Mouse (Mus musculus): ENCODE measurements around the gene Pigq.

The Pigq gene

DNA sequence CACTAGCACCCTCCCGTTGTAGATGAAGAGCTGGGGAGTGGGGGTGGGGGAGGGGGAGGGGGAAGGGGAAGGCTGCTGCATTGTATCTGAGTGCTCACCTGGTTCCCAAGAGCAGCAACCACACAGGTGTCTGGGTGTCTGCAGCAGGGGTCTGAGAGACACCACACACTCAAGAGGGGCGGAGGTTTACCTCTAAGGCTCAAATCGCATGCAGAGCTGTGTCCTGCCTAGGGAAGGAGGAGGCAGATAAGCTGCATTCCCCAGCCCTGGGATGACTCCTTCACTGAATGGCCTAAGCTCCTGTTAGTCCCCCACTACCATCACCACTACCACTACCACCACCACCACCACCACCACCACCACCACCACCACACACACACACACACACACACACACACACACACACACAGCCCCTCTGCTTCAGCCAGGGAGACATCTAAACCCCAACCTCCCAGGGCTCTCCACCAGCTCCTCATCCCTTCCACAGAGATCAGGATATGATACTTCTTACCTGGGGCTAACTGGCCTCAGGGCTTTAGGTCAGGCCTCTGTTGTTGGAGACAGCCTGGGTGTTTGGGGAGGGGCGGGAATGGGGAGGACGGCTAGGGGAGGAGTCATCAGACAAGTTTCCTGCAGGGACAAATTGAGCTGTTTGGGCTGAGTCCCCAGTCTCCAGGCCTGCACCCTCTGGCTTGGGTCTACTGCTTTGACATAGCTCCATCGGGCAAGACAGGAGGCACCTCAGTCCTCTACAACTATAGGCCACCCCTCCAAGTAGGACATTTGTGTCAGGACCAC lies at the start of gene Pigq, which contains the start of gene Nhlrc4:
Gene Pigq (minus strand): TSS at position 571 of the 798 bp plus-strand sequence.
Gene Nhlrc4 (minus strand): TSS at position 596 of the 798 bp plus-strand sequence.
- no peak for DNase-seq (ENCODE audit: low read depth, low spot score)

DNA sequence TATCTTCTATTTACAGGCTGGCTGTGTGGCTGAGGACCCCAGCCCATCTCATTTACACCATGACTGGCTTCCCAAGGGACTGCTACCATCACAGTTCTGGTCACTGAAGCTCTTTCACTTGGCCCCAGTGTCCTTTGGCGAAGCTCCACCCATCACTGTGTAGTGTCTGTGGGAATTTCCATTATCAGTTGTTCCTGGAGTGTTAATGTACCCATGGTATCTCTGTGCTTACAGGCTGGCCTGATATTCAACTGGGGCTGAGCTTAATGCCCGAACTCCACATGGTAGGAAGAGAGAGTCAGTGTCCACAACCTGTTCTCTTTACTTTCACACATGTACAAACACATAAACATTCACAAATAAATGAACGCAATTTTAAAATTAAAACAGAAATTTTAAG lies 48.8 kb upstream of the Pigq start:
- no peak for DNase-seq (ENCODE audit: low read depth, low spot score)

DNA sequence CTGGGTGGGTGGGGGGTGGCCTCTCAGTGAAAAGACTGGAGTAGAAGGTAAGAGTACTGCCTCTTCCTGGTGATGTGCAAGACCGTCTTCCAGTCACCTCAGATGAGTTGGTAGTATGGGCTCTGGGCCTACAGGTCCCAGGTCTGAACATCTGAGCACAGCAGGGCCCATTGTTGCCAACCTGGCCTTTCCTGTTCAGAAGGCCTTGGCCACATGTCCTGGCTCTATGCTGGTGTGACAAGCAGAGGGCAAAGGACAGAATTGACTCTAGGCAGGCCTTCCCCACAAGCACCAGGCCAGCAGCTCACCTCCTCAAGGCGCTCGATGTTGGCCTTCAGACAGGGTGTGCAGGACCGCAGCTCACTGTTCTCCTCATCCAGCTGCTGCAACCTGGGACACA lies 47.5 kb upstream of the Pigq start:
- DNase-seq (ENCODE audit: low read depth, low spot score) = no peak

DNA sequence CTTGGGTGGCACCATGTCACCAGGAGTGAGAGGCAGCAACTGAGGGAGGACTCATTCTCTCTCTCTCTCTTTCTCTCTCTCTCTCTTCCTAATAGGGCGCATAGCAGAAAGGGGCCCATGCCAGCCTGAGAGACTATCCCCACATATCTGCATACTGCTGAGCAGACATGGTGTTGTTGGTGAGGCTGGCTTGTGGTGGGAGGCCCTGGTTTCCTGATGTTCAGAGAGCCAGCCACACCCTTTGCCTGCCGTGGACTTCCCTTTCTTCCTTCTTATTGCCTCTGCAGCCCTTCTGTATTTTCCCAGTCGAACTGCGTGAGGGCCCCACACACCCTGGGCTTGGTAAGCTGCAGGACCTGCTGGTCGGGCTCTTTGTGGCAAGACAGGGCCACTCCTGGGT lies 45.6 kb upstream of the Pigq start:
- no peak for DNase-seq (ENCODE audit: low read depth, low spot score)

DNA sequence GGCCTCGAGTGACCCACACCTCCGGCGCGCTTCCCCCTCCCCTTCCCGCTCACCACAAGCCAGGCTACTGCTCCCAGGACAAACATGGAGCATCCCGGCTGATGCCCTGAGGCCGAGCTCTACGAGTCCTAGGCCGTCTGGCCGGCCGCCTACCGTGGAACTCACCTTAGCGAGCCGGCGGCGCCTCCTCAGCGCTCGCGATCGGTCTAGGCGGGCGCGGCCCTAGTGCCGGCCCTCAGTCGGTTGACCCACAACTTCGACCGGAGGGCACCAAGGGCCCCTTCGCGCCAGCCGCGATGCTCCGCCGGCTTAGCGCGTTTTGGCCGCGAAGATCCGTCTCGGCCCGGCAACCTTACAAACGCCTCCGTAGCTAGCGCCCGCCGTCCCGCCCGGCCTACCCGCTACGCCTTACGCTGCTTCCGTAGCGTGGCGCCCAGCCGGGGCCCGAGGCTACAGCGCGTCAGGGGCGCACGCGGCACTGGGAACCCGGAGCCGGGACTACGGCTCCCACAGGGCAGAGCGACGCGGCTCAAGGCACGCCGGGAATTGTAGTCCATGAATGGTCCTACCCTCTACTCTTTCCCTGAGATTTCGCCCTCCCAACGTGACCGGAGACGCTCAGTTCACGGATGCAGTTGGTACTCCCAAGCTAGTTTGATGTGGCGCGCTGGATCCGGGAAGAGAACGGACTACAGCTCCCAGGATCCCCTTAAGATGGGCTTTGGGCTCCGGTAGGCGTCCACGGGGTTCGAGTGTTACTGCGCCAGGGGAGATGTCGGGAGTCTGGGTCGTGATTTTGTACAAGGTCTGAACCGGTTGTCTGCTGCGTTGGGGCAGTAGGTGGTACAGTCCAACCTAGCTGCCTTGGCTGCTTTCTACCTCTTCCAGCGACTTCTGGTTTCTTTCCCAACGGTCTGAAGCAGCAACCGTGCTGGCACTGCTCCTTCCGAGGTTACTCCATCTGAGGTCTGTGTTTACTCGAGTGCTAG lies 40.9 kb upstream of the Pigq start, which contains the start of gene Capn15:
Gene Capn15 (minus strand): TSS at position 491 of the 989 bp plus-strand sequence.
- peak; percentile 94 for DNase-seq (ENCODE audit: low read depth, low spot score)

DNA sequence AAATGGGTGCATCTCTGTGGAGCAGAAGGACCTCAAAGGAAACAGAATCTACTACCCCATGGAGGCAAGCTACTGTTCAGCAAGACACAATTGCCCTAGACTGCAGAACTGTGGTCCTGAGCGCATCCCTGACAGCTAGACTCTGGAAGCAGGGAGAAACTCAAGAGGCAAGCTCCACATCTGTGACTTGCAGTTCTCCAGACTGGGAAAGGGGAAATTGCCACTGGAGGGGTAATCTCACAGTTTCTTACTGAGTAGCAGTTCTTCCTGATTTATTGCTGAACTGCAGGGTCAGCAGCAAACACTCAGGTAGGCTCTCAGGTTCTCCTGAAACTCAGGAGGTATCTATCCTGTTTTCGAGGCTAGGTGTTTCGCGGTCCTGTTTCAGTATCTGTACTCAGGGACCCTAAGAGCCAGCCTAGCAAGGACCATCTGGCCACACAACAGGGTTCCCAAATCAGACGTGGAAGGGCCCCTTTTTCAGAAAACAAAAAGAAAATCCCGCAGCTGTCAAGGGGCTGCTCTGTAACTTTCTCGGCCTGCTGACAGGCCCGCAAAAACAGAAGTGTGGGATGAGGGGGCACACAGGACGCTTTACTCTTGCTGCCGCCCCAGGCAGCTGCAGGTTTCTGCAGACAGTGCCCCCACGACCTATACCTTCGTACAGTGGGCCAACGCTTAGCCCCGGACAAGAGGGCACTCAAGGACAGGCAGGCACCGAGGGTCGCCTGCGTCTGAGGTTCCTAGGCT lies 40.0 kb upstream of the Pigq start:
- no peak for DNase-seq (ENCODE audit: low read depth, low spot score)

DNA sequence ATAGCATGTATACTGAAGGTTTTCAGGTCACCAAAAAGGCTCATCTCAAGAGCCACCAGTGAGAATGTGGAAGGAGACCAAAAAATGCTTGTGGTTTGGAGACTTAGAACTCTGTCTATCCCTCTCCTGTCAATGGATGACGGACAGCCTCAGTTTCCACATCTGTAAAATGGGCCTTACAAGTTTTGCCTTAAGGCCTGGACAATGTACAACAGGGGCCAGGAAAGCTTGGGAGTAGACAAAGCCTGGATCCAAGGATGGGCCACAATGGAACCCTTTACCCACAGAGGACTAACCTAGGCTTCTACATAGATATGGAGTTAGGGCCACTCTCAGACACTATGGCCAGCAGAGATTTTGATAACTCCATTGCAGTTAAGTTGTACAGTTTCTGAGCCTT lies 39.3 kb upstream of the Pigq start:
- DNase-seq (ENCODE audit: low read depth, low spot score) = no peak

DNA sequence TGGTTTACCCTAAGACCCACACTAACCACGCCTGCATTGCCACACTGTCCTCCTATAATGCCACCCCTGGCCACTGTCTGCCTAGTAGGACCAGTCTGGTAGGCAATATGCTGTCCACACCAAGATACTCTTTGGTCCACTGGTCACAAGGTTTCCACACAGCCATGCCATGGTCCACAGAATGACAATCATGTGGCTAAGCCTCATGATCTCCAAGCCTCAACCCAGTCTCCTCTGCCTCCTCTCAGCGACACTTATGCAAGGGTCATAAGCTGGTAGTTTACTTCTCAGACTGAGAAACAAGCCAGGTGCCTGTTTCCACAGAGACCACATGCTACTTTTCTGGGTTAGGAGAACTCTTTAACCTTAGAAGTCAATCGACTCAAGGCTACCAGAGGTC lies 38.2 kb upstream of the Pigq start:
- no peak for DNase-seq (ENCODE audit: low read depth, low spot score)

DNA sequence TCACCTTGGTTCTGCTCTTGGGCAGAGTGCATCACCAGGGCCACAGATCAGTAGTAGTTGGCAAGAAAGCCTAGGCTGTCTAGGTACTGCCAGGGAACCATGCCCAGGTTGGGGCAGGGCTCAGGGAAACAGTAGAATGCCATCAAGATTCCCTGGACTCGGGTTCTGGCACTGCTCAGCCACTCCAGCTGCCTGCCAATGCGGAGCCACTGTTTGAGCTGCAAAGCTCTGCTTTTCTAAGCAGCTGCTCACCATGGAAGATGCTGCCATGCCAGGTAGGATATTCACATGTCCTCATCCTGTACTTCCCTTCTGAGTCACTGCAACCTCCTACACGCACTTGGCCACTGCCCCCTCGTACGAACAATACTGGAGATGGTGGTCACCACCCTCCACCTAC lies 36.1 kb upstream of the Pigq start:
- DNase-seq (ENCODE audit: low read depth, low spot score) = no peak

DNA sequence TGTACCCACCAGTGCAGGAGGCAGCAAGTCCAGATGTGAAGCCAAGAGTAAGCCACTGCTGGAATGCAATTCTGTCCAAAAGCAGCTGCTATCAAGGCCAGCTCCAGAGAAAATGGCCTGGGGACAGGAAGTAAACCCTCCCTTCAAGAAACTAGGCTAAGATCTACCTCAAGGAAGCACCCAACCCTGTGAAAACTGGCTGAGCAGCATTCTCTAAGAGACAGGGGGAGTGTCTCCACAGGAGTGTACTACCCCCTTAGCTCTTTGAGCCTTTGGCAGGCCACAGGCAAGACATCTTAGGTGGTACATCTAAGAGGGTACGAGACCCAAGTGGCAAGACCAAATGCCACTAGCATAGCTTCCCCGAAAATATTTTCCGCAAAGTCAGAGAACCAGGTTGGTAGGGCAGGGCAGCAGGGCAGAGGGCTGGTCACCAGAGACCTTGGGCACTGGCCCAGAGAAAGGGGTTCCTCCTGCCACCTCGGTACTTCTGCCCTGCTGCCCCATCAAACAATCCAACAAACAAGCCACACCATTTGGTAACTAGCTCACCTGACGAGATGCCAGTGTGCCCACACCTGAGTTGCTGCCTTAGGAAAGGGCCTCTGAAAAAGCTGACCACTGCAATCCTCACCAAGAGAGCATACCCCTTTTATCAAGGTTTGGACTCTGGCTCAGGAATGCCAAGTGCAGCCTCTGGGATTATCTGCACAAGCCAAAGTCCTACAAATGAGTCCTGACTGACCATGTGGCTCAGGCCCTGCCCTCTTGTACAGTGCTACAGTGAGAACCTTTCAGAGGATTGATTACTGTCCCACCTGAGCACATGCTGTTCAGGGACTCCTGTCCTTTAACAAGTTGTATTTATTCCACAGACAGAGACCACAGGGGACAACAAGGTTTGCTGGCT lies 35.3 kb upstream of the Pigq start:
- DNase-seq (ENCODE audit: low read depth, low spot score) = no peak

DNA sequence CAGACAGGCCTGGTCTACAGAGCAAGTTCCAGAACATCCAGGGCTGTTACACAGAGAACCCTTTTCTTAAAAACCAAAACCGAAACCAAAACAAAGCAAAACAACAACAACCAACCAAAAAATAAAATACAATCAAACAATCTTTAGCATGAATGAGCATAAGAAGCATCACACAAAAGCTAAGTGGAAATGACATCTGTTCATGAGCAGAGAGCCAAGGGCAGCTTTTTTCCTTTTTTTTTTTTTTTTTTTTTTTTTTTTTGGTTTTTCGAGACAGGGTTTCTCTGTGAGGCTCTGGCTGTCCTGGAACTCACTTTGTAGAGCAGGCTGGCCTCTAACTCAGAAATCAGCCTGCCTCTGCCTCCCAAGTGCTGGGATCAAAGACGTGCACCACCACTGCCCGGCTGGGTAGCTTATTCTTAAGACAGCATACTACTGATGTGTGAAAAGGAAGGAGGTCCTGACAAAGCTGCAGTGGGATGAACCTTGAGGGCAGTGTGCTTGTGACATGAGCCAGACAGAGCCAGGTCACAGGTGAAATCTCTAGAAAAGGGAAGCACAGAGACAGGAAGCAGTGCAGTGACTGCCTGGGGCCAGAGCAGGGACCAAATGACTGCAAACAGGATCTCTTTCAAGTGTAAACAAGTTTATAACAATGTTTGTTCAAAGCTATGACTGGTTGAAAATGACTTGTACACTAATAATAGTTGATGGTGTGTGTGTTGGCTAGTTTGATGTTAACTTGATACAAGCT lies 26.4 kb upstream of the Pigq start:
- DNase-seq (ENCODE audit: low read depth, low spot score) = no peak

DNA sequence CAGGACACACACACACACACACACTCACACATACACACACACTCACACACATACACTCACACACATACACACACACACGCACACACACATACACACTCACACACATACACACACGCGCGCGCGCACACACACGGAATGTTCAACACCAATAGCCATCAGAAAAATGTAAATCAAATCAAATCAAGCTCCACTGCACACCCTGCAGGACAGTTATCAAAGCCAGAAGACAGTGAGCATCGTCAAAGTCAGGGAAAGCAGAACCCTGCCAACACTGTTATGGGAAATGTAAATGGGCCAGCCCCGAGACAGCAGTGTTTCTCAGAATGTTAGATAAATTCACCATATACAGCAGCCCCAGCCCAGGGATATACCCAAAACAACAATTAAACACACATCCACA lies 25.7 kb upstream of the Pigq start:
- DNase-seq (ENCODE audit: low read depth, low spot score) = no peak

DNA sequence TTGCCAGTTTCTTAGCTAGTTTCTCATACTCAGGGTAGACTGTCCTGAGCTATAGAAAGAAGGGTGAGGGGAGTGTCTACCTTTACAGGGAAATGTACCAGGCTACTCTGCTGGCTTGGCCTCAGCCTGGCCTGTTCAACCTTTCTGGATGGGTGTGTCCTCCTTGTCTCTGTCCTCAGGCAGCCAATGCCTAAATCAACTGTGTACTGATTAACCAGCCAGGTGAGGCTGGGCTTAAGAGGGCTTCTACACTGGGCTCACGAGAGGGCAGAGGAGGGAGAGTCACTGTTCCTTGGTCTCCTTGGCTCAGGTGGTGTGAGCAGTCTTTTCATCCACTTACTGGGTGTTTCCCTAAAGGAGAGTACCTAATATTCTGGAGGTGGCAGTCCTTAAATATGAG lies 23.4 kb upstream of the Pigq start:
- DNase-seq (ENCODE audit: low read depth, low spot score) = no peak

DNA sequence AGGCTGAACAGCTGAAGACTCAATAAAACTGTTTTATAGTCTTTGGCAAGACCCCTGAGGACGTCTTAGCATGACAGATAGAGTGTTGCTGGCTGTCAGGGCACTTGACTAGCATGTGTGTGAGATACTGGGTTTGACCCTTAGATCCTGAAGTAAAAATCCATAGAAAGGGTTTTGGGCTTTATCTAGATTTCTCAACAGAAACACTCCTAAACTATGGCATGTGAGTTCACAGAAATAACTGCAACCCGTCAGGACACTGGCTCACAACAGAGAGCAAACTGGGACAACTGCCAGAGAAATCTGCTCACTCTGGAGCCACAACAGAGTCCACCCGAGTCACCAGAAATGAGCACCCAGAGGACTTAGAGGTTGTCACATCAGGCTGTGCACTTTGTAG lies 22.9 kb upstream of the Pigq start:
- no peak for DNase-seq (ENCODE audit: low read depth, low spot score)

DNA sequence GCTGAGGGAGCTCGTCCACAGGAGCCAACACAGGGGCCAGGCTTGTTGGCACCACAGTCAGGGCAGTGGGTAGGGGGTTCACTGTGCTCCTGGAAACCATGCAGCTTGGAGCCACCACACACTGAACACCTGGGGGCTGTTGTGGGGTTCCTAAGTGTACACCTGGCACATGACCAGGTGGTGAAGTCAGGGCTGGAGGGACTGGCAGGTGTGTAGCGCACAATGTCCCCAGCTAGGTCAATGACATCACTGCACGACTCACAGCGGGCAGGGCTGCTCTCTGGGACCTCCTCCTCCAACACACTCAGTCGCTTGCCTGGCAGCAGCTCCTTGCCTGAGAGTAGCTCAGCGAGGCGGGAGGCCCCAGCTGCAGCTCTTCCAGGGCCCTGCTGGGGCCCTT lies 19.5 kb upstream of the Pigq start:
- no peak for DNase-seq (ENCODE audit: low read depth, low spot score)

DNA sequence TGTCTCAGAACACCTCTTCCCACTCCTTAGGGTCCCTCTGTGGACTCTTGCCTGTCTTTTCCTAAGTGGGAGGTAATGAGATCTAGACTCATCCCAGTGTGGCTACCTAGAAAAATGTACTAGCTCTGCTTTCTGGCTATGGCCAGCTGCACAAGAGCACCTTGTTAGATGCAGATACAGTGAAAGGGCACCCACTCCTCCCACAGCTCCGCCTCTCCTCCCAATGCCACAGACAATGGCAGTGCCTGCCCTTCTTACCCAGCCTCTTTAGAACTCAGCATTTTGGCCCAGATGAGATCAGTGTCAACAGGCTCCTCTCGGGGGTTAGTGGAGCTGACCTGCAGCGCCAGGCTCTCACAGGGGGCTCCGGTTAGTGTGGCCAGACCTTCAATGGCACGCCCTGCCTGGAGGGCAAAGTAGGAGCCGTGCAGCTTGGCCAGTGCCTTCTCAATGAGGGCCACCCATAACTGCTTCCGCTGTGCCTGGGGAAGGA lies 17.7 kb upstream of the Pigq start:
- DNase-seq (ENCODE audit: low read depth, low spot score) = no peak

DNA sequence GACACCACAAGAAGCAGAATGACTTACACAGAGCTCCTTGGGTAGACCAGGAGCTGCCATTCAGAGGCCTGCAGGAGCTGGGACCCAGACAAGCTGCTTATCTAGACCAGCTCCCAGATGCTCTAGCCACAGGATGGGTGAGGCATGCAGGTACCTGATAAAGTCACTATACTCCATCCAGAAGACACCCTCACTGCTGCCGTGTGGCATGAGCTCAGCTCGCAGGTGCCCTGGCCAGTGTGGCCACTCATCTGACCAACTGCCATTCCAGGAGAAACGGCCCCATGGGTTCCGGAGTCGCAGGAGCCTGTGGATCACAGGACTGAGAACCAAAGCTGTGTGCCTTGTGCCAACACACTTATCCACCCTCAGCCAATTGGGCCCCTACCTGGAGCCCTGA lies 16.8 kb upstream of the Pigq start:
- no peak for DNase-seq (ENCODE audit: low read depth, low spot score)

DNA sequence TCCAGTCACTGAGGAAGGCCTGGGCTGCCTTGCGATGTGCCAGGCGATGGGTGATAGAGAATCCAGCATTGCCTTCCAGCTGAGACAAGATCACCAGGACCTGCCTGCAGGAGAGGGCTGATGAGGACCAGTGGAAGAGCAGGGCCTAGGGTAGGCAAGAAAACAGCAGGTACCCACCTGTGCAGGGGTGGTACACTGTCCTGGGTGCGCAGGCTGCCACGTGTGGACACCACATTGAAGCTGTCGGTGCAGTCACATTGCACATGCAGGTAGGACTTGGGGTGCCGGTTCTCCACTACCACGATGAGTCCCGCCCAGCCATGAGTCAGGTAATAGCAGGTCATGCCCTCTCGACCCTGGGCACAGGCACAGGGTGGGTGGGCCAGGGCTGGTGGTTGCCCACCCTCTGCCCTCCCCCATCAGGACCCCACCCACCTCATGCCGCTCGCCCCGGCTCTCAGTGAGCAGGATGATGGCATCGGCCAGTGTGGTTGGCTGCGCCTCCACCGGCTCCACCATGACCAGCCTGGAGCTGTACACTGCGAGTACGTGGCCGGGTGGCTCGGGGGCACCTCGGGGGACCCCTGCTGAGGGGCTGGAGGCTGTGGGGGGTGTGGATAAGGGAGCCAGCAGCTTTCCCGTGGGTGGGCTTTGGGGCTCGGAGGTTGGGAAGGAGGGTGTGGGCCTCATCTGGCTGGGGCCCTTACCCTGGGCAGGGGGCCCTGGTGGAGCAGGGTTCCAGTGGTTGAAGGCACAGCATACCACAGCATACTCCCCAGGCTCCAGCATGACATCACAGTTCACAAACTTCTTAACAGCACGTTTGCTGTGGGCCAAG lies 15.1 kb upstream of the Pigq start:
- no peak for DNase-seq (ENCODE audit: low read depth, low spot score)

All from embryo, embryonic 11.5 days (tissue).